Mouse (Mus musculus): ENCODE measurements around the gene Mrpl33. TPM values are rescaled to one million over a fixed set of nuclear protein-coding genes. Genes with fewer than 3 reads are reported as not detected.
A peak's percentile ranks its signal among the peaks of the same experiment; 100 is the strongest.
"Not testable (repeated sequence)": the region's sequence is repeated elsewhere in the genome, so short reads cannot be mapped to it uniquely, and the experiment has no call there.

The Mrpl33 gene
- 100 to 1,000 TPM; 343 to 421 TPM for polyA plus RNA-seq (2017; shearing (Covaris generic))

DNA sequence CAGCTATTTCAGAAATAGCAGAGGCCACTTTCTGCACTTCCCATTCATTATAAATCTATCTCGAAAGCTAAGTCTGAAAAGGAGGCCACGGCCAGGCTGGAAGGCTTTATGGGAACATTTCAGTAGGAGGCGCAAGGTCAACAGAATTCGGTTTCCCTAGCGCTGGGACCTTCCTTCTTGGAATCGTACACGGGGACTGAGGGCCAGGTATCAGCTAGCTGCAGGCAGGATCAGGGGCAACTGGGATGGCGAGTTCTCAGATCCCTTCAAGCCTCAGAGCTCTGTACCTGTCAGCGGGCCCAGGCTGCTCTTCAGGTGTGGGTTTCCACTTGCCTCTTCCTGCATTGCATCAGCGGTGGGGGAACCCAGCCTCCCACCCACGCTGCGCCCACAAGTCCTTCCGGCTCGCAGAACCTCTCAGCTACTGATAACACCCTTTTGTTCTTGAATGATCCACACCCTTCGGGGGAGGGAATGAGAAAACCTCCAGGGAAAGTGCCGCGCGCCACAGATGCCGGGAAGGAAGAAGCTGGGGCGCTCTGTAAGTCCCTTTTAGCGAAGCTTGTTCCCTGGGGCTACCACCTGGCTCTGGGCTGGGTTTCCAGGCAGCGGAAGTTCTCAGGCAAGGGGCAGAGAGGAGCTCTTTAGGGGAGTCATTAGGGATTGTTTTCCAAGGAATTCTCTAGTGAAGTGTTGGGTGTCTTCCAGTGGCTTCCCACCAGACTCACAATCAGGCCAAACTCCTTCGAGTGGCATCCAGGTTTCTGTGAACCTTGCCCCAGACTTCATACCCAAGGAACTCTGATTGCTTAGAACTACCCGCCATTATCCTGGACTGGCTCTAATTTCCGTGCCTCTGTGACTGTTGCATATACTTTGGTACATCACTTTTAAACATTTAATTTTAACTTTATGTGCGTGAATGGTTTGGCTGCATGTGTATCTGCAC is at the start of gene Mrpl33:
TSS of gene Mrpl33 (plus strand) at position 455 of the 949 bp plus-strand sequence.
- peak; percentile 98 for ATAC-seq

DNA sequence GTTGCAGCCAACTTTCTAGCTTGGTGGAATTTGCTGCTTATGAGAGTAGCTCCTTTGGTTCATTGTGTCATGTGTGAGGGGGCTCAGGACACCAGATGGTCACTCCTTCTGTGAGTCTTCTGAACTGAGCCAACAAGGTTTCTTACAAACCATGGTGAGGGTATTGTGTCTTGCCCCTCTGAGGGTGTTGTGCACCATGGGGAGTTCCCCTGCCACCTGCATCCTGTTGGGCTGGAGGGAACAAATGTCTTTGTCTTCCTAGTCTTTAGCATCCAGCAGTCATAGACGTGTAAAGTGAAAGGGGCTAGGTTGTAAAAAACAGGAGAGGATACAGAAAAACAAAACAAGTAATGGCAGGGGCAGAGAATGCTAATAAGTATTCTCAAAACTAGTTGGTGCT is 37.3 kb upstream of the Mrpl33 start:
- no peak for ATAC-seq

DNA sequence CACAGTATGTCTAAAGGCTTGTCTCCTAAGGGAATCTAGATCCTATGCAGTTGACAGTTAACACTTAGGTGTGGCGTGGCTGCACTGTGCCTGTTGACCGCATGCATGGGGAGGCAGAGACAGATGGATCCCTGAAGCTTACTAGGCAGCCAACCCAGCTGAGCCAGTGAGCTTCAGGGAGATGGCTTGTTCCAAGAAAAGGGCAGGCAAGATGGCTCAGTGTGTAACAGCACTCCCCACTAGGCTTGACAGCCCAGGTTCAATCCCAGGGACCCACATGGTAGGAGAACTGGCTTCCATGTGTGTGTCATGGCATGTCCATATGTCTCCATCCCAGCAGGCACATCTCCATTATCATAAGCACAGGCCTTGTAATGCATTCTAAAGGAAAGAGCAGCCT is 36.4 kb upstream of the Mrpl33 start:
- ATAC-seq = no peak

DNA sequence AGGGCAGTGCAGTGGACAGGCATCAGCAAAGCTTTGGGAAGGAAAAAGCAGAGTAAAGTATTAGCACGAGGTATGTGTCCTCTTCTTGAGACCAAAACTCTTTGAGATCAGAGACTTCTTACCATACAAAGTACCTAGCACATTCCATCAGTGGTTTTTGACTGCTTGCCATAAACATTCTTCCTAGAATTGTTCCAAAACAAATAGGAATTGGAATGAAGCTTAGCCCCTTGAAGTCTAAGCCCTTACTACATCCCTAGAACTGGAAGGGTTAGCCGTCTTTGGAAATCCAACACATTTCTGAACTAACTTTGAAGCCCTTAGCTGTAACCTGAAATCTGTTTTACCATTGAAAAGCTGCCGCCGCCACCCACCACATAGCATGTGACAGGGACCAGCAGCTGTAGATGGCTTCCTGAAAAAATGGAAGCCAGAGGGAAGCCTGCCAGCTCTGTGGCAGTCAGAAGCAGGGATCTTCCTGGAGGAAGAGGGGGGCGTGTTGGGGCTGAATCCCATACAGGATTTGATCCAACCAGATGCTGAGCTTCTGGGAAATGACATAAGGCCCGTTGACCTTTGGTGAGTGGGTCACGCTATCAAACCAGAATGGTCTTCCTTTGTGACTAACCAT is 34.6 kb upstream of the Mrpl33 start:
- ATAC-seq = no peak

DNA sequence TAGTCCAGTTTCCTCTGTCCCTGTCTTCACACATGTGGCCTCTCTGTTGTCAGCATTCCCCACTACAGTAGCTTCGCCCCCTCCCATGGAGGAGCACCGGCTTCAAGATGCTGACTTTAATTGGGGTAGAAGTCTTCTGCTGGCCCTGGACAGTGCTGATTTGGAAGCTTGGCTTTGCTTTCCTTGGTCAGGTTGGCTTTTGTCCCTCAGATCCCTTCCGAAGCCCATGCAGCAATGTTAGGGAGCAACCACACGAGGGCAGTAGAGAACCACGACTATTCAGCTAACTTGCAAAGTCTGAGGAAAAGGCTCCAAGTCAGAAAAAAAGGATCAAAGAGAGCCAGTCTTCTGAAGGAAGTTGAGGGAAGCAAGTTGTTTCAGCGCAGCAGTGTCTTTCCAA is 33.2 kb upstream of the Mrpl33 start:
- ATAC-seq = peak; percentile 46

DNA sequence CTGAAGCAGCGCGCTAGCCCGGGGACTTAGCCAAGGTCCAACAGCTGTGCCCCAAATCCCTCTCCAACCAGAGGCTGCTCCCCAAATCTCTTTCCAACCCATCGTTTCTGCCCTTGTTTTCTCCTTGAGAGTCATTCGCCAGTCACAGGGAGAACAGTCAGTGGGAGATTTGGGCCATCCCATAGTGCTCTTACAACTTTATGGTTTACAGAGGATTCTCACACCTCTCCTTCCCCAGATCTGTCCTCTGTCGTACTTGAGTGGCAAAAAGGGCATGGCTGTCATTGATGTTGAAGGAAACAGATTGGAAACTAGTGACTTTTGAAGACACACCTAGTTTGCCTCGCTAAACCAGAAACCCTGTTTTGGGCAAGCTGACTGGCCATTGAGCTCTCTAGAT is 32.8 kb upstream of the Mrpl33 start:
- no peak for ATAC-seq

DNA sequence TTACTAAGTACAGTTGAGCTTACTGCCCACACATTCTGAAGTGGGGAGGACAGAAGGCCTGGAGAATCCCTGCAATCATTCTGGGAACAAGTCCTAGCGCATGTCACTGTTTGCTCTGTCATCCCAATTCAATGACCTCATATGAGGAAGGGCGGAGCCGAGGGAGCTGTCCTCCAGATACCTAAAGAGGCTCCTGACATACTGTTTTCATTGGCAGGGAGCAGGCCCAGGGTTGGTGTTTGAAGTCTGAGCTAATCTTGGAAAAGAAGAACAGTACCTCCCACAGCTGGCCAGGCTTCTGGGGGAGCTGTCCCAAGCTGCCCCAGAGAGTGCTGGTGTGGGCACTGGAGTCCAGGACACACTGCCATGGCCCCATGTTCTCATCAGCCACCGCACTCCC is 31.8 kb upstream of the Mrpl33 start:
- ATAC-seq = no peak

DNA sequence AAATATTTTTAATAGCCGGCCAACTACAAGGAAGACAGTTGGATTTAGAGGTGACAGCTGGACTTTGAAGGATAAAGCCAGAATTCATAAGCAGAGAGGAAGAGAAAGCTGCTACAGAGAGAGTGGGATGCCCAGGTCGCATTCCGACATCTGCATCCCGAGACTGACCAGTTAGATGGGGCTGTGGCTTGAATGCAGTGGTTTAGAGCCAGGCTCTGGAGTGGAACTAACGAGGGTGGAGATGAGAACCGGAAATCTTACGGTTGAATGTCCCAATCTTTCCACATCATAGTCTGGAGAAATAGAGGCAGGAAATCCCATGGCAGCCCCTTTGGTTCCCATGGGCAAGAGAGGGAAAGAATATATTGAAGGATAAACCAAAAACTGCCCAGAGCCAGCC is 30.7 kb upstream of the Mrpl33 start:
- ATAC-seq = no peak

DNA sequence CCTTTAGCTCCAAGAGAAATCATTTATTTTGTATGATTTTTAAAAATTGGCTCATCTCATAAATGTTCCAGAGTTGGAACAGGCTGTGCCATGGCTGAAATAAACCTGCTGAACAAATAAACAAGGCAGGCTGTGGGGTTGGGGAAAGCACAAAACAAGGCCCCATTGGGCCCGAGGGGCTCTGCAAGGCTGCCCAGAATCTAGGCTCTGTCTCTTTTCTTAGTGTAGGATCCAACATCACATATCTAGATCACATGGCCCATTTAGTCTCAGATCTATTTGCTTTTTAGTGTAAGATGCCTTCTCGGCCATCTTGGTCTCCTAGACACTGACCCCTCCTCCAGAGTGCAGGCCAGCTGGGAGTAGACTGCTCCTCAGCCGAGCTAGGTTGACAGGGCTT is 30.3 kb upstream of the Mrpl33 start:
- ATAC-seq = no peak

DNA sequence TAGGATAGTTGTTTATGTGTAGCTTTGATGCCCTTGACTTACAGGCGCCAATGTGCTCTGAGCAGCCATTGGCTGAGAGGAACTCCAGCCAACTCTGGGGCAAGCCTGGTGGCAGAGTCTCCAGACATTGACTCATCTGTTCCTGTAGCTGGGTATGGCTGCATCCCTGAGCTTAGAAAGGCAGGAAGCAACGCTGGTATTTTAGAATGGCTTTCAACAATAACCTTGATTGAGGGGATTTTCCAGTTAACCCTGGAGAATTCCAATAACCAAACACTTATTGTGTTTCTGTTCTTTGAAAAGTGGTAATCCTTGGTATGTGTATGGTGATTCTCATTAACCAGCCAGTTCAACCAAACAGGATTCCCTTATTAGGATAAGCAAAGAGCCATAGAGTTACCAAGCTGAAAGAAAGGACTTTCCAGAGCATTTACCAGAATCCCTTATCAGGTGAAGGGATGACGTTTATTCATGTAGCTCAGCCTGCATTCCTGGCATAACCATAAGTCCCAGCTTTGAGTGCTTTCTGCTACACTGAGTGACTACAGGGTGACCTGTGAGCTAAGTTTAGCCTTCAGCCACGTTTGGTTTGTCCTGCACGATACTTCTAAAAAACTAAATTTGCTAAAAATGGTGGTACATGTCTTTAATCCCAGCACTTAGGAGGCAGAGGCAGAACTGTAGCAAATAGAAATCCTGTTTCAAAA is 28.6 kb upstream of the Mrpl33 start:
- no peak for ATAC-seq

DNA sequence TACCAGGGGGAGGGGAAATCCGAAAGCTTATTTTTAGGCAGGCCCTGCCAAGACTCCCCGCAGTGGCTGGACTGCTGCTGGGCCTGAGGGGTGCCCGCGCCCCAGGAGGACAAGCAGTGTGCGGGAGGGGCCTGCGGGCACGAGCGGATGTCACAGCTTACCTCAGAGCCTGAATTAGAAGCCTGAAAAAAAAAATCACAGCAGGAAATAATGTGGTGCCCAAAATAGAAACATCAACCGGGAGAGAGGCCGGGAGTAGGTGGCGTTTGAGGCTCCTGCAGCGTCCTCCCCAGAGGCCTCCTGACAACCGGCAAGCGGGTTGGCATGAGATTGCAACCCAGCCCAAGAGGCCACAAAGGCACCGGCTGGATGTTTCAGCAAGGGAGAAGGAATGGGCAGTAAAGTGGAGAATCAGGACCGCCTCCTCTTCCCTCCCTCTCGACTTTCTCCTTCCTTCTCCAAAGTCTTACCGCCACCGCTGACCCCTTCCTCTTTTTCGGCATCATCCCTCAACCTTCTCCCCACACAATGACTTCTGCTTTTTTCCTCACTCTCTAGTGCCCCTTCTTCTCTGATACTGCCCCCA is 25.6 kb upstream of the Mrpl33 start:
- no peak for ATAC-seq

DNA sequence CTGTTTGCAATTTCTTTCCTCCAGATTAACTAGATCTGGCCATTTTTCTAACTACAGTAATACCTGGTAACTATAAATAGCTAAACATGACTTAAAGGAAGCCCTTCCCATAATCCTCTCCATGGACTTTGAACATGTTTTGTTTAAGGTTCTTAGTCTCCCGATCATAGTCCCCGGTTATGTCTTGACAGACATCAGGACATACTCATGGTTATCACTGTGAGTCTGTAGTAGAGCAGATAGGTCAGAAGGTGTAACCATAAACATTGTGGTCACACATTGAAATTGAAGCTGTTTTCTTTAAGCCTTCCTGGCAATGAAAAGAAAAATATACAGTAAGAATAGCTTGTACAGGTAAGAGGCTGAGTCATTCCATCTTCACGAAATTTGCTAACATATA is 23.0 kb upstream of the Mrpl33 start:
- ATAC-seq = no peak

DNA sequence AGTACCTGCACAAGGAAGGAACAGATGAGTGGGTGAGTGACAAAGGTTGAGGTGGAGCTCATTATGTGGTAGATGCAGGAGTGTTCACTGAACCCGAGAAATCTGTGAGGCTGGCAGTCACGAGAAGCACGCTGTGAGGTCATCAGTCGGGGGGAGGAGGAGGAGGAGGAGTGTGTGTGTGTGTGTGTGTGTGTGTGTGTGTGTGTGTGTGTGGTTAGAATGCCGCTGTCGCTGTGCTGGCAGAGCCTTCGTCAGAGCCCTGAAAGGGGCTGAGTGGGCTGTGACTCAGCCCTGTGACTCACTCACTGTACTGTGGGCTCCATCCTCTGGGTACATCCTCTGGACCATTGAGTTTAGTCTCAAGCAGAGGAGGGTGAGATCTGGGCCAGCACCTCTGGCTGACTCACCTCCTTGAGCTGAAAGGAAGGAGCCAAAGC is 20.2 kb upstream of the Mrpl33 start:
- ATAC-seq = peak; percentile 95

DNA sequence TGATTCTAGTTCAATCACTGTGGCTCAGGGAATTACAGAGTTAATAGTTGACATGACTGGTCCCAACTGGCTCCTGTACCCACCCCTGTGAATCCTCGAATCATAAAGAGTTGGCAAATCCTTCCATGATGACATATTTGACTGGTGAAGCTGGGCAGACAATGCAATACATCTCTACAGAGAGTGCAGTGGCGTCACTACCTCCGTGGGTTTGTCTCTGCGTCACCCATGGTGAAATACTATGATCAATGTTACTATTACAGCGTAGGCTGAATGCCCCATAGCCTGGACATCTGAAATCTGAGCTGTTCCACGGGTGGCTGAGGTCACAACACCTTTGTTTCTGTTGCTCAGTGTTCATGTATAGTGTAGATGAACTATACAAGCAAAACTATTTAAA is 15.5 kb upstream of the Mrpl33 start:
- no peak for ATAC-seq

DNA sequence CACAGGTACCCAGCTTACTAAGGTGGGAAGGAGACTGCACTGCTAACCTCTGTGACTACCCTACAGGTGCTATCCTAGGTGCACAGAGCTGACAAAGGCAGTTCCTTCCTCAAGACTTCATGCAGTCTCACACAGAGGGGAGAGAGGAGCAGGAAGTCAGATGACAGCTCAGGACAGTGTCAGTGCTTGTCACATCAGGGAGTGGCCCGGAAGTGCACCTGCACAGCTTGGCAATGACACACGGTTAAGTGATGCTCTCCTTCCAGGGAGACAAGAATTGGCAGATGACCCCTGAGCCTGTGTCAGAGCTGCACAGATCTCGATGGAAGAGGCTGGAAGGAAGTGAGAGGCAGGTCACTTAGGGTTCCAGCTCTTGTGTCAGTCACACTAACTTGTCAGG is 14.8 kb upstream of the Mrpl33 start:
- peak; percentile 95 for ATAC-seq

DNA sequence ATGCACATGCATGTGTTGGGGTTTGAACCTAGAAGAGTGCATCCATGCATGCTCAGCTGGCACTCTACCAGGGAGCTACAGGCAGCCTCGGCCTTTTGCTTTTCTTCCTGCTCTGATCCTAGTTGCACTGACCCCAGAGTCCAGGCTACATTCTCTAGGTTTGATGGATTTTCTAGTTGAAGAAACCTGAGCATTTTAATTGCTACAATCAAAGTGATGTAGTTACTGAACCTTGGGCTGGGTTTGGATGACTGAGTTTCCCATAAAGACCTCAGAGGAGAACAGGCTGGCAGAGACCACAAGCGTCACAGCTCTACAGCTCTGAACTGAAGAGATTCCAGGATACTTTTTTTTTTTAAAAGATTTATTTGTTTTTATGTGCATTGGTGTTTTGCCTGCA is 13.5 kb upstream of the Mrpl33 start:
- ATAC-seq = no peak

DNA sequence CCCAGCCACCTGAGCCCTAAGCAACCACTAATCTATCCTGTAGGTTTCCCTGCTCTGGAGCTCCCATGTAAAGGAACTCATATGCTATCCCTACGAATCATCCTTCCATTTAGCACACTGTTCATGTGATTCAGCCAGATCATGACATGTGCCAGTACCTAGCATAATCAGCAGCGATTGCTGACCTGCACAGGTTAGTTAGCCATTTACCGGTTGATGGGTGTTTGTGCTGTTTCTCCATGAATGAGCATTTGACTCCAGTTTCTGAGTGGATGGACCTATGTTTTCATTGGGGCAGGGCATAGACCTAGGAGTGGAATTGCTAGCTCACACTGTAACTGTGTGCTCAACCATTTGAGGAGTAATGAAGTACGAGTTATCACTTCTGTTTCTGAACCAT is 11.2 kb upstream of the Mrpl33 start:
- ATAC-seq = no peak

DNA sequence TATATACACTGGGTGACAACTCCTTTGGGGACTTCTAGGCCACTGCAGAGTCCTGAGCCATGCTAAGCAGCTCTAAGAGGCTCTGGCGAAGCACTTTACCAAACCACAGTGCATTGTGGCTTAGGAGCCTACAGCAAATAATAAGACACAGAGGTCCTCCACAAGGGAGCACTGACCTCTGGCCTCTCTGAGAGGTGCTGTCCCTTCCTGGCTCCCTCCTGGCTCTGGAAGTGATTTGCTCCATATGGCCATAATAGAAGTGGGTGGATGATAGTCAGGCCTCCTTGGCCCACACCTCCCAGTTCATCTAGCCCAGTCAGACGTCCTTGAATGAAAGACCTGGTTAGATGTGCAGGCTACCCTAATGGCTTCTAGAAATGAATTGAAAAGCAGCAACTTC is 8.7 kb upstream of the Mrpl33 start:
- no peak for ATAC-seq

DNA sequence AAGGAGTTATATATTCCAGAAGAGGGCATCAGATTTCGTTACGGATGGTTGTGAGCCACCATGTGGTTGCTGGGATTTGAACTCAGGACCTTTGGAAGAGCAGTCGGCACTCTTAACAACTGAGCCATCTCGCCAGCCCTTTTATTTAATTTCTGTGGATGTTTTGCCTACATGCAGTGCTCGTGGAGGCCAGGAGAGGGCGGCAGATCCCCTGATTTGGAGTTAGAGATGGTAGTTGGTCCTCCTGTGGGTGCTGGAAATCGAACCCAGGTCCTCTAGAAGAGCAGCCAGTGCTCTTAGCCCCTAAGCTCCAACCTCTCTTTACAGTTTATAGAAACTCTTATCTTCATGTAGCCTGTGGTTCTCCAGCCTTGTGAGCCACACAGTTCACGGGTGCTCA is 8.1 kb upstream of the Mrpl33 start:
- ATAC-seq = not testable (repeated sequence)

DNA sequence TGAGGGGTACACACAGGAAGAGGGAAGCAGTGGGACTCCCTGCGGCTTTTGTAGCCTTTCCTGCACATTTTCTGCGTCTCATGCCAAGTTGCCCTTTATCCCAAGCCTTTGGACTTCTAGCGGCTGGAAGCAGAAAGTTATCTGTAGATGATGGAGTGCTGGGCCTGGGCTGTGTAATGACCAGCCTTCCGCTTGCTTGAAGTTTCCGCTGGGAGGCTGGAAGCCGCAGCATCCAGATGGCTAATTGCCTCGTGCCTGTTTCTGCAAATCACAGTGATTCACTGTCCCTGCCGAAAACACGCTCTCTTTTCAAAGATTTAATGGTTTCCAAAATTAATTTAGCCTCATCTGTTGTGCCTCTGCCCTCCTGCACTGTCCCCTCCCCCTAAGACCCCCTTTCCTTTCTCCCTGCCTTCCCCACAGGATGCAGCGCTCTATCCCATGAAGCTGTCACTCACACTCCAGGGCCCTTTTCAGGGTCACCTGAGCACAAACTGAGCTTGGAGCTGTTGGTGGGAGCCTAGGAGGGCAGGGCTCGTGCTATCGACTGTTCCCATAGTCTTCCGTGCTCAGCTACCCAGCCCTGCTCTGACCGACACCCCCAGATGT is 6.9 kb upstream of the Mrpl33 start:
- no peak for ATAC-seq

DNA sequence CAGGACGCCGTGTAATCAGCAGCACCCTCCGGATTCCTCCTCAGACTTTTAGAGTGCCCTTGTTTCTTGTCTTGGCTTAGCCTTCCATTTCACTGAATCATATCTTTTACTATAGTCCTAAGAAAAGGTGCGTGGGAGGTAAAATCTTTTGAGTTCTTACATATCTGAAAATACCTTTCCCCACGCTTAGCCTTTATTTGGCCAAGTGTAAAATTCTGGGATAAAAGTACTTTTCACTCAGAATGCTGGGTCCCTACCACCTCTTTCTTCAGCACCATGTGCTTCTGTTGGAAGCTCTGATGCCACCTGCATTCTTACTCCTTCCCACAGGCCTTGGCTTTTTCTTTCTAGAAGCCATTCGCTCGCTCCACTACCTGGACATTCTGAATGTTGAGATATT is 5.6 kb upstream of the Mrpl33 start:
- ATAC-seq = no peak

DNA sequence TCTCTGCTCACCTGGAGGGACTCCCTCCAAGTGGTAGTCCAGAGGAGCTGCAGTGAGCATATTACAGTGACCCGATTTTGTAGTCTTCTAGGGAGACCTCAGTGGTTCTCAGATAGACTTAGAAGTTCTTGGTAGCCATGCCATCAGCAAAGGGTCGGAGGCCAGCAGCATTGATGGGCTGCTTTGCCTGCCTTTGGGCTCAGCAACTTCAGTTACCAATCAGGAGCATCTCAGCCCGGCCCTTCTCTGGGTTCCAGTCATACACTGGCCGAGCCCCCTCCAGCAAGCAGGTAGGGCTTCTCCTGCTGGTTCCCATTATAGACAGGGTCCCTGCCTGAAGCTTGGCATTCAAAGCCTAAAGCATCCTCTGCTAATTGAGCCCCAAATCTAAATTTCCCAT is 867 bp upstream of the Mrpl33 start:
- no peak for ATAC-seq
